Mouse (Mus musculus) MEL (cell line): ENCODE data around the gene Tex36.
A peak's percentile ranks its signal among the peaks of the same experiment; 100 is the strongest.

Experiments
- BHLHE40 ChIP-seq: IDR thresholded peaks from 2 replicates; pipeline ENCODE4 v1.6.1; 2012; ENCODE audit warnings: low read depth, mild to moderate bottlenecking, inconsistent platforms, low read length, improper control_type of control experiment, borderline replicate concordance
- CTCF ChIP-seq, 3 experiments: IDR thresholded peaks in 2 of 3; conservative IDR thresholded peaks in 1 of 3; 2 replicates each; pipeline ENCODE4 v1.5.1; 2011 to 2012; ENCODE audit warnings: low read length in 3 of 3, low read depth in 2 of 3, mild to moderate bottlenecking in 2 of 3, improper control_type of control experiment in 1 of 3, inconsistent platforms in 1 of 3, mixed read lengths in 1 of 3, moderate library complexity in 1 of 3; ENCODE audit not compliant: control insufficient read depth in 1 of 3, insufficient read depth in 1 of 3, poor library complexity in 1 of 3, severe bottlenecking in 1 of 3
- ELF1 ChIP-seq: IDR thresholded peaks from 2 replicates; pipeline ENCODE4 v1.6.1; 2014; ENCODE audit warnings: low read depth, mild to moderate bottlenecking, inconsistent platforms, low read length, improper control_type of control experiment, moderate library complexity
- EP300 ChIP-seq, 2 experiments: IDR thresholded peaks; 2 replicates each; pipeline ENCODE4 v1.6.1; 2011; ENCODE audit warnings: improper control_type of control experiment in 2 of 2, low read length in 2 of 2, low read depth in 1 of 2, mild to moderate bottlenecking in 1 of 2
- HCFC1 ChIP-seq: IDR thresholded peaks from 2 replicates; pipeline ENCODE4 v1.6.1; 2012; ENCODE audit warnings: low read depth, mild to moderate bottlenecking, inconsistent platforms, low read length, improper control_type of control experiment, moderate library complexity
- MAX ChIP-seq: IDR thresholded peaks from 2 replicates; pipeline ENCODE4 v1.6.1; 2011; ENCODE audit warnings: low read length, improper control_type of control experiment
- NRF1 ChIP-seq: IDR thresholded peaks from 2 replicates; pipeline ENCODE4 v1.6.1; 2014; ENCODE audit warnings: low read depth, mild to moderate bottlenecking, inconsistent platforms, low read length, improper control_type of control experiment, moderate library complexity; ENCODE audit not compliant: poor library complexity, insufficient read depth, severe bottlenecking
- POLR2A ChIP-seq, 2 experiments: IDR thresholded peaks; 2 replicates each; pipeline ENCODE4 v1.6.1; 2011 to 2012; ENCODE audit warnings: low read length in 2 of 2, mild to moderate bottlenecking in 2 of 2, control low read depth in 1 of 2, improper control_type of control experiment in 1 of 2, low read depth in 1 of 2, moderate library complexity in 1 of 2; ENCODE audit not compliant: control insufficient read depth in 1 of 2, insufficient read depth in 1 of 2, poor library complexity in 1 of 2
- TBP ChIP-seq: IDR thresholded peaks from 2 replicates; pipeline ENCODE4 v1.8.0; 2011; ENCODE audit warnings: low read depth, low read length, improper control_type of control experiment
- UBTF ChIP-seq: IDR thresholded peaks from 2 replicates; pipeline ENCODE4 v1.6.1; 2012; ENCODE audit warnings: low read depth, mild to moderate bottlenecking, inconsistent platforms, low read length, improper control_type of control experiment, moderate library complexity, borderline replicate concordance; ENCODE audit not compliant: insufficient read depth
- ZNF384 ChIP-seq: IDR thresholded peaks from 2 replicates; pipeline ENCODE4 v1.6.1; 2012; ENCODE audit warnings: low read depth, mild to moderate bottlenecking, inconsistent platforms, low read length, improper control_type of control experiment

- no peak for TF ChIP-seq NRF1
- no peak for TF ChIP-seq MAX
- no peak for TF ChIP-seq TBP
- TF ChIP-seq HCFC1, result no peak
- TF ChIP-seq ELF1, result no peak
- no peak for TF ChIP-seq EP300 (IDR thresholded peaks at IDR 0.05; ENCODE audit: low read depth in 1 of 2, low read length in 2 of 2)
- TF ChIP-seq CTCF (IDR thresholded peaks at IDR 0.05 in 2 of 3, conservative IDR thresholded peaks at IDR 0.05 in 1 of 3; ENCODE audit: control insufficient read depth in 1 of 3, insufficient read depth in 1 of 3, low read depth in 2 of 3, low read length in 3 of 3, poor library complexity in 1 of 3, severe bottlenecking in 1 of 3), result peak in 1 of 3 experiments; percentile 27; a peak in 2 of 6 replicates
- no peak for TF ChIP-seq UBTF
- TF ChIP-seq POLR2A (IDR thresholded peaks at IDR 0.05; ENCODE audit: control insufficient read depth in 1 of 2, insufficient read depth in 1 of 2, low read depth in 1 of 2, low read length in 2 of 2, poor library complexity in 1 of 2), result no peak
- TF ChIP-seq ZNF384, result no peak
- TF ChIP-seq BHLHE40, result no peak
Observed at GRCm38 (mm10) chr7:133620721-133621120, 18.8 kb upstream of the Tex36 start.
